Mouse (Mus musculus): Measurements from ENCODE around the gene Eif1. TPM values are rescaled to one million over a fixed set of nuclear protein-coding genes. Genes with fewer than 3 reads are reported as not detected.
"Not testable (repeated sequence)": the region's sequence is repeated elsewhere in the genome, so short reads cannot be mapped to it uniquely, and the experiment has no call there.

Eif1 gene
- total RNA-seq, 1 experiment from 2014 or later: 225 TPM

DNA sequence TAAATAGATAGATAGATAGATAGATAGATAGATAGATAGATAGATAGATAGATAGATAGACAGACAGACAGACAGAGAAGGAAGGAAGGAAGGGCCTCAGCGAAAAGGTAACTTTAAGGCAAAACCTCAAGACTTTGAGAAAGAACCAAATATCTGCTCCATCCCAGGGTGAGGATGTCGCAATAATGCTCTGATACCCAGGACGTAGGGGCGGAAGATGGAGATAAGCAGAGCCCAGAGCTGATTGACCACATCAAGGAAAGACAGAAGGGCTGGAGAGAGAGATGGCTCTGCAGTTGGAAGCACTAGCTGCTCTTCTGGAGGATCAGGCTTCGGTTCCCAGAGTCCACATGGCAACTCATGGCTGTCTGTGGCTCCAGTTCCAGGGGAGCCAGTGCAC is 18.4 kb upstream of the Eif1 start:
- no peak for ATAC-seq (replicated peaks in 1 of 2; ENCODE audit: insufficient read depth in 1 of 2, low FRiP score in 2 of 2, low TSS enrichment in 1 of 2, low read depth in 1 of 2, poor library complexity in 2 of 2, severe bottlenecking in 2 of 2)

DNA sequence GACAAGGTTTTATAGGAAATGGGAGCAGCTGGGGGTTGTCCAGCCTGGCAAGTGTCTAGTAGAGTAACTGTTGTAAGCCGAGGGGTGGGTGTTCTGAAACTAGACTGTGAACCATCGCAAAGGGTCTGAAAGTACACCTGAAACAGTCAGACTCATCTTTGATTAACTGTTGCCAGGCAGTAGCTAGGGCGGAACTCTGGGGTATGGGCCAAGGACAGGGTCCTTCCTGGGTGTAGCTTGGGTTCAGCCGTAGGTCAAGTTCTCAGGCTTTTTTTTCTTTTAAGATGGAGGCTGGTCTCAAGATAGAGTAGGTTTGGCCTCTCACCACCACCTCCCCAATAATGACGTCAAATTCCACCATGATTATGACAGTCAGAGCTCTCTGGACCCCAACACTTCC is 11.8 kb upstream of the Eif1 start:
- no peak for ATAC-seq (replicated peaks in 1 of 2; ENCODE audit: insufficient read depth in 1 of 2, low FRiP score in 2 of 2, low TSS enrichment in 1 of 2, low read depth in 1 of 2, poor library complexity in 2 of 2, severe bottlenecking in 2 of 2)

DNA sequence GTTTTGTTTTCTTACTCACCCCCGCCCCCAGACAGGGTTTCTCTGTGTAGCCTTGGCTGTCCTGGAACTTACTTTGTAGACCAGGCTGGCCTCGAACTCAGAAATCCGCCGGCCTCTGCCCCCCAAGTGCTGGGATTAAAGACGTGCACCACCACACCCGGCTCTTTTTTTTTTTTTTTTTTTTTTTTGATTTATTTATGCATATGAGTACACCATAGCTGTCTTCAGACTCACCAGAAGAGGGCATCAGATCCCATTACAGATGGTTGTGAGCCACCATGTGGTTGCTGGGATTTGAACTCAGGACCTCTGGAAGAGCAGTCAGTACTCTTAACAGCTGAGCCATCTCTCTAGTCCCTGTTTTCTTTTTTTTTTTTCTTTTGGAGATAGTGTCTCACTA is 11.0 kb upstream of the Eif1 start:
- not testable (repeated sequence) for ATAC-seq (replicated peaks in 1 of 2; ENCODE audit: insufficient read depth in 1 of 2, low FRiP score in 2 of 2, low TSS enrichment in 1 of 2, low read depth in 1 of 2, poor library complexity in 2 of 2, severe bottlenecking in 2 of 2)

DNA sequence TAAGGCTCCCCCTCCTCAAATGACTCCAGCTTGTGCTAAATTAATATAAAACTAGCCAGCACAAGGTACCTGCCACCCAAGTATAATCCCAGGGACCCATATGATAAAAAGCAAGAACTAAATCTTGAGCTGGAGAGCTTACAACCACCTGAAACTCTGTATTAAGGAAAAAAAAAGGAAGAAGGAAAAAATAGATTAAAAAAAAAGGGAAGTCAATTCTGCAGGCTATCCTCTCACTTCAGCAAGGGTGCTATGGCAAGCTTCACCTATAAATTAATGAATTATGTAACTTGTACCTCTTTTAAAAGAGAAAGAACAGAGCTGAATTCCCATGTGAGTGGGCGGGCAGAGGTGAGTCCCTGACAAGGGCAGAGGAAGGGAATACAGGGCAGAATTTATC is 8.0 kb upstream of the Eif1 start:
- ATAC-seq (replicated peaks in 1 of 2; ENCODE audit: insufficient read depth in 1 of 2, low FRiP score in 2 of 2, low TSS enrichment in 1 of 2, low read depth in 1 of 2, poor library complexity in 2 of 2, severe bottlenecking in 2 of 2): no peak

DNA sequence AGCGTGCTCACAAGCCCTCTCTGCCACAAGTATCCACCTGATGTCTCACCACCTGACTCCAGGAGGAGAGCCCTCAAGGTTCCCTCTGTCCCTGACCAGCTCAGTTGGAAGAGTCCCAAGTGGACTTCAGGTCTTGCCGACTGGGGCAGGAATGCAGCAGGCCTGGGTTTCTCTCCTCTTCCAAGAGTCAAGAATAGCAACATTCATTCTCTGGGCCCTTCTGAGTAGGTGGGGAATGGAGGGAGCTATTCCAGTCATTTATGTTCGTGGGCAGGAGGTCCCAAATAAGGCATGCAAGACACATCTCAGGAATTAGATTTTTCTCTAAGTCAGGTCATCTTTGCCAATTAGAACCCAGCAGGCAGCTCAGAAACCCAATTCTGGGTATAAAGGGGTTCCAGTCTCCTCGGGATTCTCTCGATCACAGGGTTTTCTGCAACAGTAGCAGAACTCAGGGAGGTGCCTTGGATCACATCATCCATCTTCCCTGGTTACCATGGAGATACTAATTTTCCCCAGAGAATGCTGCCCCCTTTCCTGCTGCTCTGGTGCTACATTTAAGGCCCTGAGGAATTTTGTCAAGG is 7.5 kb upstream of the Eif1 start:
- ATAC-seq (replicated peaks in 1 of 2; ENCODE audit: insufficient read depth in 1 of 2, low FRiP score in 2 of 2, low TSS enrichment in 1 of 2, low read depth in 1 of 2, poor library complexity in 2 of 2, severe bottlenecking in 2 of 2): no peak

DNA sequence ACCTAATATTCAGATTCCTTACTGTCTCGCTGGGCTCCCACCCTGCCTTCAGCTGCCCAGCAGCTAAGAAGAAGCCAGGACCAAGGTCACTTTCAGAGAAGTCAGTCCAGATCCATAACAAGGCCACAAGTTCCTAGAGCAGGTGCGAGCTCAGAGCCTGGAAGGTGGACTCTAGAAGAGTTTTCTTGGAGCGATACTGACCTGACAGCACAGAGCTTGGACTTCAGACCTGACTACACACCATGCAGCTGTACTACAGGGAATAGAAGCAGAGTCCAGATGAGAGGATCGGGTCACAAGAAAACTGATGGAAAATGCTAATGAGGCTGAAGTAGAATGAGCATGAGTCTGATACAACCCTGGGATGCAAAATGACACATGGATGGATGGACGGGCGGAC is 6.3 kb upstream of the Eif1 start:
- no peak for ATAC-seq (replicated peaks in 1 of 2; ENCODE audit: insufficient read depth in 1 of 2, low FRiP score in 2 of 2, low TSS enrichment in 1 of 2, low read depth in 1 of 2, poor library complexity in 2 of 2, severe bottlenecking in 2 of 2)

DNA sequence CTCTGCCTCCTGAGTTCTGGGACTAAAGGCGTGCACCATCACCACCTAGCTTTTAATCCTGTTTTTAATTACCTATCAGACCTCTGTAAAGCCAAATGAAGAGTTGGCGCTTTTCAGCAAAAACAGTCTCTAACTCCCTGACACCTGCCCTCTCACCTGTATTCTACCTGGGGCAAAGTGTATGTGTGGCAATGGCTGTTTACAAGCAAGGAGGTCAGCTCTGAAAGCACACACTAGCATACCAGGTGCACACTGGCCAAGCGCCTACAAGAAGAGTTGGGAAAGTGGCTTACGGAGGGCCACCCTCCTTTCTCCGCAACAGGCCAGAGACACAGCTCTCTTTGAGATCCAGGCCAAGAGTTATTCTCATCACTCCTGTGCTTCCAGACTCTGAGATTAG is 4.2 kb upstream of the Eif1 start:
- ATAC-seq (replicated peaks in 1 of 2; ENCODE audit: insufficient read depth in 1 of 2, low FRiP score in 2 of 2, low TSS enrichment in 1 of 2, low read depth in 1 of 2, poor library complexity in 2 of 2, severe bottlenecking in 2 of 2): no peak

DNA sequence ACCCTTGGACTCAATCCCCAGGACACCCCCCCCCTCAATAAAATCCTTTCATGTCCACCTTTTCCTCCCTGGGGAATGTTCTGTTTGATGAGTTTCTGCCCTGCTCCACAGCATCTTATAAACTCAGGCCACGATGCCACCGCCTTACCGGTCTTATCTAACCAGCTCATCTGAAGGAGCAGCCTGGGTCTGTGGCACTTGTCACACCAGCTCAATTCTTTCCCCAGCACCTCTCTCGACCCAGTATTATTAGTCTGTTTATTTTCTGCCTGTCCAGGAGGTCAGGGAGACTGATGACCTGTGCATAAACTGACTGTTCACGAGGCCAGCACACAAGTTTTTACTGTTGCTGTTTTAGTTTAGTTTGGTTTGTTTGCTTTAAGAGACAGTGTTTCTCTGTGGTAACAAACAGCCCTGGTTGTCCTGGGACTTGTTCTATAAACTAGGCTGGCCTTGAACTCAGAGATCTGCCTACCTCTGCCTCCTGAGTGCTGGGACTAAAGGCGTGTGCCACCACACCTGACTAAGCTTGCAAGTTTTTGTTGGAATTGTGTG is 1.8 kb upstream of the Eif1 start:
- no peak for ATAC-seq (replicated peaks in 1 of 2; ENCODE audit: insufficient read depth in 1 of 2, low FRiP score in 2 of 2, low TSS enrichment in 1 of 2, low read depth in 1 of 2, poor library complexity in 2 of 2, severe bottlenecking in 2 of 2)

DNA sequence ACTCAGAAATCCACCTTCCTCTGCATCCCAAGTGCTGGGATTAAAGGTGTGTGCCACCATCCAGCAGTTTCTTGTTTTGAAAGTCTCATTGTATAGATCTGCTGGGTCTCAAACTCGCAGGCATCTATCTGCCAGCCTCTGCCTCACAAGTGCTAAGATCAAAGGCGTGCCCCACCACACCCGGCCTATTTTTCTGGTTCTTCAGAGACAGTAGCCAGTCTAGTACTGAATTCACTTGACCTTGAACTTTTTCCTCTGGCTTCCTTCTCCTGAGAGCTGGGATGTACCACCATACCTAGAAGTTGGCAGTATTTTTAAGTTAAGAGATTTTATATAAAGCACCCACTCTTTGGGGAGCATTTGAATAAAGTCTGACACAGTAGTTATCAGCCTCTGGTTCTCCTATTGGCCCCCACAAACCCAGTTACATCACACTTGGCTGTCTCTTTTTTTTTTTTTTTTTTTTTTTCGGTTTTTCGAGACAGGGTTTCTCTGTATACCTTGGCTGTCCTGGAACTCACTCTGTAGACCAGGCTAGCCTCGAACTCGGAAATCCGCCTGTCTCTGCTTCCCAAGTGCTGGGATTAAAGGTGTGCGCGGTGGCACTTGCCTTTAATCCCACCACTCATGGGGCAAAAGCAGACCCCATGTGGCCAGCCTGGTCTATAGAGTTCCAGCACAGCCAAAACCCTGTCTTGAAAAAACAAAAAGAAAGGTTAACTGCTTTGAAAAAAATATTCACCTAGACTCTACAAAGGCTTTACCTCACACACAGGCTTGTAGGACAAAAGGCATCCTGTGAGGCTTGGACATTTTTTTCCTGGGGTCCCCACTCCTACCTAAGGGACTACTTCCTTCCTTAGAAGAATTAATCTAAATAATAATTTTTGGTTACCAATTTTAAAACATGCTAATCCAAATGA is 895 bp upstream of the Eif1 start:
- ATAC-seq (replicated peaks in 1 of 2; ENCODE audit: insufficient read depth in 1 of 2, low FRiP score in 2 of 2, low TSS enrichment in 1 of 2, low read depth in 1 of 2, poor library complexity in 2 of 2, severe bottlenecking in 2 of 2): no peak

DNA sequence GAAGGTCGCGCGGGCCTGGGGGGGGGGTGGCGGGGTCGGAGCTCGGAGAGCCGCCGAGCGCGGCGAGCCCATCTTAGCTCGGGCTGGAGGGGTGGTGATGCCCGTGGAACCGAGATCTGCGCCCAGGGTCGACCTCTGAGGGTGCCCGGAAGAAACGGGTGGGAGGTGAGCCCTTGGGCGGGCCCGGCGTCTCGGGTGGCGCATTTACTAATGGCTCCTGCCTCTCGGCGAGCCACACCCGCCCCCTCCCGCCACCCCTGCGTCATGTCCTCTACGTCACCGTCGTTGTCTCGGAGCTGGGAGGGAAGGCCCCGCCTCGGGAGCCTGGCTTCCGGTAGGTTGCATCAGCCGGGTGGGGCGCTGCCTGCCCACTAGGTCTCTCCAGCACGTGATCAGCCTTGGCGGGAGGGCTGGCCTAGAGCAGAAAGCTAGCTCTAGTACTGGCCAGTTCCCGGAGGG is 516 bp downstream of the Eif1 start:
- ATAC-seq (replicated peaks in 1 of 2; ENCODE audit: insufficient read depth in 1 of 2, low FRiP score in 2 of 2, low TSS enrichment in 1 of 2, low read depth in 1 of 2, poor library complexity in 2 of 2, severe bottlenecking in 2 of 2): peak; percentile 82 to 87

DNA sequence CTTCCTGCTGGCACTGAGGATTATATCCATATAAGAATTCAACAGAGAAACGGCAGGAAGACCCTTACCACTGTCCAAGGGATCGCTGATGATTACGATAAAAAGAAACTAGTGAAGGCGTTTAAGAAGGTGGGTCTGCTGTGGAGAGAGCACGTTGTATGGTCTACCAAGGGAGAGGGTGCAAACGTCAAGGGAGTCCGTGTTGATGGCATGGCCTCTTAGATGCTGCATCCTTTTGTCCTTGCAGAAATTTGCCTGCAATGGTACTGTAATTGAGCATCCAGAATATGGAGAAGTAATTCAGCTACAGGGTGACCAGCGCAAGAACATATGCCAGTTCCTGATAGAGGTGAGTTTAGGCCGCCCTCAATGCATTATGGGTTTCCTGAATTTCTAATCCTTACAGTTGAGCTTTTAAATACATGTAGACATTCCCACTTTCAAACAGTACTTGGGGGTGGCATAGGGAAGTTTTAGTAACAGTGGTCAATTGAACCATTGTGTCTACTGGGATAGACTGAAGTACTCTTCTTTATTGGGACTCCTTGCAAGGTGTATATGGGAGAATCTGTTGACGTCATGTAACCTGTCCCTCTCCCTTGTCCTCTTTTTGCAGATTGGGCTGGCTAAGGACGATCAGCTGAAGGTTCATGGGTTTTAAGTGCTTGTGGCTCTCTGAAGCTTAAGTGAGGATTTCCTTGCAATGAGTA is 1.2 kb downstream of the Eif1 start:
- not testable (repeated sequence) for ATAC-seq (replicated peaks in 1 of 2; ENCODE audit: insufficient read depth in 1 of 2, low FRiP score in 2 of 2, low TSS enrichment in 1 of 2, low read depth in 1 of 2, poor library complexity in 2 of 2, severe bottlenecking in 2 of 2)

DNA sequence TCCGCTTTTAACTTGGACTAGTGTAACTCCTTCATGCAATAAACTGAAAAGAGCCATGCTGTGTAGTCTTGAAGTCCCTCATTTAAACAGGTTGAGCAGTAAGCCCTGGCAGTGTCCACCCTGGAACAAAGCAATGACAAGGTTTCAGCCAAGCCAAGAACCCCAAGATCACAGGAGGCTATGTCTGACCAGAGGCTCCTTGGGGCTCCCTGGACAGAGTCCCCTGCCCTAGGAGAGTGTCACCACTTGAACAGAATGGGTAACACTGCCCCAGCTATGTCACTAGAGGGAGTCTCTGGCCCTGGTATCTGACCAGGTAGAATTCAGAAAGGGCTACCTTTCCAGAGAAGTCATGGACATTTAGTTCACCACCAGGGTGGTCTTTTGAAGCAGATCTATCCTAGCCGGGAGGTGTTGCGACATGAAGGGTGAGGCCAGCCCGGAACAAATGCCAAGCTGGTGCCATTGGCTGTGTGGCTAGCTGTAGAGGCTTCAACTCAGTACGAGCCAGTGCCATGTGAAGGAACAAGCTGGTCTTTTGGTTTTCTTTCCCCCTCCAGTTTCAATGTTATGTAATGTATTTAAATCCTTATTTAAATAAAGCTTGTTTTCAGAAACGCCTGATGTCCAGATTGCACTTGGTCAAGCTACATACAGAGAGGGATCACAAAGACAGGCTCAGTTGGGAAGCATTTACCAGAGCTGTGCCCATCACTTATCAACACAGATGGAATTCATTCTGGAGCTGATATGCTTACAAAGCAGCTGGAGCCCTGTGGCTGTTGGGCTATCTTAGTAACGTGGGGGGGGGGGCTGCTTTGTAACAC is 2.0 kb downstream of the Eif1 start:
- ATAC-seq (replicated peaks in 1 of 2; ENCODE audit: insufficient read depth in 1 of 2, low FRiP score in 2 of 2, low TSS enrichment in 1 of 2, low read depth in 1 of 2, poor library complexity in 2 of 2, severe bottlenecking in 2 of 2): not testable (repeated sequence)

DNA sequence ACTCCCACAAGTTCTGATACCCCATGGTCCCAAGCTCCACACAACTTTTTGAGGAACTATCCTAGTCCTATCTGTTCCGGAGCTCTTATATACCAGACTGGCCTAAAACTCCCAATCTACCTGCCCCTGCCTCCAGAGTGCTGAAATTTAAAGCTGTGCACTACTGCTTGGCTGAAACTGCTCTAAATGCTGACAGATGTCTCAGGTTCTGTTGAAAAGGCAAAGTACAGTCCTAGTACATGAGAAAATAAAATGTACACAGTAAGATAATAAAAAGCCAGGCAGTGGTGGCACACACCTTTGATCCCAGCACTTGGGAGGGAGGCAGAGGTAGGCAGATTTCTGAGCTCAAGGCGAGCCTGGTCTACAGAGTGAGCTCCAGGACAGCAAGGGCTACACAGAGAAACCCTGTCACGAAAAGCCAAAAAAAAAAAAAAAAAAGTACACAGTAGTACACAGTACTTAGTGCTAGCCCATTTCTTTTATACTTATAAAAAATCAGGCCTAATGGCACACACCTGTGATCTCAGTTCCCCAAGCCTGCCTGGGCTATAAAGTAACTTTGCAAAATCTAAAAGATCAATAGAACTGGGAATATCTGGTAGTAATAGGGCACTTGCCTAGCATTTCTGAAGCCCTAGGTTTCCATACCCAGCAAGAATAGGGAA is 3.0 kb downstream of the Eif1 start:
- ATAC-seq (replicated peaks in 1 of 2; ENCODE audit: insufficient read depth in 1 of 2, low FRiP score in 2 of 2, low TSS enrichment in 1 of 2, low read depth in 1 of 2, poor library complexity in 2 of 2, severe bottlenecking in 2 of 2): no peak

DNA sequence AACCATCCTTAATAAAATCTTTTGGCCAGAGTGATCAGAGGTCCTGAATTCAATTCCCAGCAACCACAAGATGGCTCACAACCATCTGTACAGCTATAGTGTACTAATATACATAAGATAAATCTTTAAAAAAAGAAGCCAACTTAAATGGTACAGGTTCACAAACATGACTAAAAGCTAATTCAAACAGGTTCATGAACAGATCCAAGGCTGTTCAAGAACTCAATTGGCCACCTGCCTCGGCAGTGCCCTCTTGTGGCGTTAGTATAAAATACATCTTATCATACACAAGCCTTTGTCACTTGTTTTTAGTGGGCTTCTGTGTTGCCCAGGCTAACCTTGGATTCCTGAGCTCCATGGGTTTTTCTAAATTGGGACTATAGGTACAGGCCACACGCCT is 3.9 kb downstream of the Eif1 start:
- peak in 1 of 2 experiments; percentile 14; a peak in 1 of 4 replicates for ATAC-seq (replicated peaks in 1 of 2; ENCODE audit: insufficient read depth in 1 of 2, low FRiP score in 2 of 2, low TSS enrichment in 1 of 2, low read depth in 1 of 2, poor library complexity in 2 of 2, severe bottlenecking in 2 of 2)

DNA sequence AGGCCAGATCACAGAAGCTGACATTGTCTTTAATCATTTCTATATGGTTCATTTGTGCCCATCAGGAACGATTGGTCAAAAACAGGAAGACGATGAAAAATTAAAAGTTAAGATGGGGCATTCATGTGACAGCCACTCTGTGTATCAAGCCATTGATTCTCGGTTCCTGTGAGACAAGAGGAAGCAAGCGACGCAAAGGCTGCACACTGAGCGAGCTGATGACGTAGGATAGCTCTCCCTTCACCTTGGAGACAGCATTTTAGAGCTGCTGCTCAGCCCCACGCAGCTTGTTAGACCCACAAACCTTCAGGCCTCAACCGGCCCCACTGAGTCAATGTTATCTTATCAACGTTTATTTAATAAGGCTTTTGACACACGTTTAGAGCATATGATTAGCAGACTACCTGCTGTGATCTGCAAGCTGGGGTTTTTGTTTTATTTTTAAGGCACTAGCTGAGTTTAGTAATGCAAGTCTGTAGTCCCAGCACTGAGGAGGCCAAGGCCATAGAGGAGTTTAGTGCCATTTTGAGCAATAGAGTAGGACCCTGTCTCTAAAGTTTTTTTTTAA is 5.5 kb downstream of the Eif1 start:
- ATAC-seq (replicated peaks in 1 of 2; ENCODE audit: insufficient read depth in 1 of 2, low FRiP score in 2 of 2, low TSS enrichment in 1 of 2, low read depth in 1 of 2, poor library complexity in 2 of 2, severe bottlenecking in 2 of 2): no peak

DNA sequence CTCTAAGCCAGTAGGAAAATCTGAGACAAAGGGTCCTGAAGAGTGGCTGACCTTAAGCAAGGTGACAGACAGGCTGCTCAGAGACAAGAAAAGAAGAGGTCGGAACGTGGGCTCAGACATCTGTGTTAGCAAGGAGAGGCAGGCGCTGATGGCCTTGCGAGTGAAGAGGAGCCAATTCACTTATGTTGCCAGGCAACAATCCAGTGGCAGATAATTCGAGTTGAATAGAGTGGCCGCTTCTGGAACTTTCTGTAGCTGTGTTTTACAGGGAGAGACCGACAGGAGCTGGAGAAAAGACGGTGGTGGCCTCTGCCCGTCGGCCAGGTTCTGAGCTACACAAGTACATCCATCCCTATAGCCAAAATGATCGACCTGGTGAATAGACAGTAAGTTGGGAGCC is 7.6 kb downstream of the Eif1 start:
- ATAC-seq (replicated peaks in 1 of 2; ENCODE audit: insufficient read depth in 1 of 2, low FRiP score in 2 of 2, low TSS enrichment in 1 of 2, low read depth in 1 of 2, poor library complexity in 2 of 2, severe bottlenecking in 2 of 2): no peak
